ENCODE assay signal across 7 mouse cellular contexts in the genomic region with DNA sequence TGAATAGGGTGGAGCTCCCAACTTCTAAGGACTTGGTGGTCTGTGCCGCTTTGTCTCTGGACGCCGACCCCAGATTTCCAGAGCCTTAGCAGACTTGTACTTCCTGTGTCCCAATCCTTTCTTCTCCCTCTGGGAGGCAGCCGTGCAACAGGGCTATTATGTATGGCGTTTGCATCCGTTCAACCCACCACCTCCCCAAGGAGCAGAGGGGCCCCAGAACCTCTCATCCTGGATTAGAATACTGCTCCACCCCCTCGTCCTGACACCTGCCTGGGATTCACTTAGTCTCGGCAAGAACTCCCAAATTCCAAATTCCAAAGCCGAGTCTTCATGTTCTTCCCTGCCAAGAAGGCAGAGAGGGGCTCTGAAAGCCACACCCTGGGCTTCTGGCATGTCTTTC. TPM values are rescaled to one million over a fixed set of nuclear protein-coding genes. Genes with fewer than 3 reads are reported as not detected.
DNase-seq lines count a peak whose midpoint lies in the region; ATAC-seq and TF ChIP-seq lines count a peak whose summit lies in the region.

No protein-coding gene starts in this region.

- H3K4me1 ChIP-seq in lung, adult 2 months (ENCODE audit: control insufficient read depth, insufficient read depth, low read length) = no peaks in the 10 kb centered on the region
- H3K4me1 ChIP-seq in forebrain, embryonic 11.5 days (replicated peaks; ENCODE audit: control insufficient read depth, insufficient read depth, low read length) = no peaks in the 10 kb centered on the region
- H3K4me1 ChIP-seq in hindbrain, embryonic 11.5 days (replicated peaks; ENCODE audit: control insufficient read depth, insufficient read depth, low read length) = 0 out of 2 replicates have a peak, but pooled peaks cover 4% of the 10 kb centered on the region
- H3K4me1 ChIP-seq in neural tube, embryonic 12.5 days = peaks cover 5% of the 10 kb centered on the region; the same call in 1 of the 2 replicates

- H3K27ac ChIP-seq in forebrain, embryonic 11.5 days (ENCODE audit: low read depth, low read length) = no peak overlapping the region
- H3K27ac ChIP-seq in hindbrain, embryonic 11.5 days (ENCODE audit: low read depth, low read length) = no peak overlapping the region
- no peak overlapping the region for H3K27ac ChIP-seq in neural tube, embryonic 12.5 days

- peak overlapping the region; percentile 31; the same call in 1 of the 2 replicates for H3K4me2 ChIP-seq in forebrain, embryonic 11.5 days (ENCODE audit: low read depth, low read length, severe bottlenecking)
- H3K4me2 ChIP-seq in hindbrain, embryonic 11.5 days (replicated peaks; ENCODE audit: low read depth, low read length) = peak overlapping the region; percentile 21; the same call in 1 of the 2 replicates
- peak overlapping the region; percentile 35; the same call in 1 of the 2 replicates for H3K4me2 ChIP-seq in neural tube, embryonic 12.5 days (replicated peaks)

- H3K27me3 ChIP-seq in forebrain, embryonic 11.5 days (ENCODE audit: control insufficient read depth, insufficient read depth, low read length) = no peaks in the 10 kb centered on the region
- no peaks in the 10 kb centered on the region for H3K27me3 ChIP-seq in hindbrain, embryonic 11.5 days (ENCODE audit: control insufficient read depth, insufficient read depth, low read length)
- no peaks in the 10 kb centered on the region for H3K27me3 ChIP-seq in neural tube, embryonic 12.5 days (replicated peaks)

- WGBS in lung, adult 2 months = 20% methylated on average over 9 of the region's 9 CpGs
- 9% methylated on average over 9 of the region's 9 CpGs for whole genome bisulfite sequencing in forebrain, embryonic 11.5 days
- 11% methylated on average over 9 of the region's 9 CpGs for WGBS in hindbrain, embryonic 11.5 days
- 19% methylated on average over 9 of the region's 9 CpGs for WGBS in neural tube, embryonic 12.5 days

- no peak for TF ChIP-seq CTCF in lung, adult 2 months (IDR thresholded peaks at IDR 0.05; ENCODE audit: insufficient read depth, low read length)

- H3K36me3 ChIP-seq in forebrain, embryonic 11.5 days (ENCODE audit: control insufficient read depth, insufficient read depth, low read length) = no peaks in the 10 kb centered on the region
- no peaks in the 10 kb centered on the region for H3K36me3 ChIP-seq in hindbrain, embryonic 11.5 days (ENCODE audit: control insufficient read depth, insufficient read depth, low read length)
- no peaks in the 10 kb centered on the region for H3K36me3 ChIP-seq in neural tube, embryonic 12.5 days

- no peak overlapping the region for H3K9ac ChIP-seq in forebrain, embryonic 11.5 days (ENCODE audit: low read length)
- no peak overlapping the region for H3K9ac ChIP-seq in hindbrain, embryonic 11.5 days (ENCODE audit: low read depth, low read length)
- no peak overlapping the region for H3K9ac ChIP-seq in neural tube, embryonic 12.5 days

- DNase-seq in lung, adult 2 months = peak; percentile 5
- DNase-seq in lung, postnatal 25 days (ENCODE audit: low spot score) = no peak
- DNase-seq in forebrain, embryonic 11.5 days (ENCODE audit: low spot score) = no peak
- DNase-seq in hindbrain, embryonic 11.5 days (ENCODE audit: low spot score) = peak; percentile 41
- DNase-seq in layer of hippocampus, postnatal 25 days (ENCODE audit: extremely low spot score in 1 of 2, low spot score in 1 of 2) = no peak
- DNase-seq in left cerebral cortex, adult 9 months (ENCODE audit: low spot score in 2 of 2) = no peak

- no peak for TF ChIP-seq POLR2A in lung, adult 2 months (IDR thresholded peaks at IDR 0.05; ENCODE audit: borderline replicate concordance, extremely low read depth, low read depth, low read length)

- no peak overlapping the region for H3K4me3 ChIP-seq in lung, adult 2 months (replicated peaks; ENCODE audit: extremely low read depth, low read depth, low read length)
- peak overlapping the region; percentile 5; the same call in 1 of the 2 replicates for H3K4me3 ChIP-seq in forebrain, embryonic 11.5 days (ENCODE audit: low read depth, low read length)
- no peak overlapping the region for H3K4me3 ChIP-seq in hindbrain, embryonic 11.5 days (ENCODE audit: low read depth, low read length)
- no peak overlapping the region for H3K4me3 ChIP-seq in neural tube, embryonic 12.5 days

- H3K9me3 ChIP-seq in forebrain, embryonic 11.5 days (ENCODE audit: control insufficient read depth, low read length) = no peaks in the 10 kb centered on the region
- no peaks in the 10 kb centered on the region for H3K9me3 ChIP-seq in hindbrain, embryonic 11.5 days (ENCODE audit: control insufficient read depth, low read length)
- H3K9me3 ChIP-seq in neural tube, embryonic 12.5 days = no peaks in the 10 kb centered on the region

- ATAC-seq in forebrain, embryonic 11.5 days (replicated peaks; ENCODE audit: low FRiP score) = peak; percentile 54
- ATAC-seq in hindbrain, embryonic 11.5 days (ENCODE audit: low FRiP score) = peak; percentile 43; the same call in 1 of the 2 replicates
- no peak for ATAC-seq in neural tube, embryonic 12.5 days (ENCODE audit: low FRiP score, low read depth)

RNA-seq across cellular contexts. Expression of a gene that starts 40.8 kb away (rescaled TPM):
- polyA plus RNA-seq in lung, adult 2 months (2012; rRNA removed) = 0.08 and 0.34 TPM in 2 replicates
- not detected in 2 replicates for polyA plus RNA-seq in forebrain, embryonic 11.5 days (2014; fragmentation: Nextera tagmentation; extraction: Ambion mirVana)
- not detected in 2 replicates for polyA plus RNA-seq in hindbrain, embryonic 11.5 days (2014; fragmentation: Nextera tagmentation; extraction: Ambion mirVana)
- not detected in 2 replicates for polyA plus RNA-seq in neural tube, embryonic 12.5 days (2016; fragmentation: Nextera tagmentation; extraction: Ambion mirVana)
- total RNA-seq in layer of hippocampus, postnatal 25 days (2021) = not detected

Comparison
In these comparisons a context has a peak if more than half of its experiments do, and no peak if none do; other contexts are left out.
1. DNase-seq: peak in lung, adult 2 months (single experiment) and hindbrain, embryonic 11.5 days (single experiment); none in lung, postnatal 25 days (single experiment), forebrain, embryonic 11.5 days (single experiment), layer of hippocampus, postnatal 25 days (0 of 2) and left cerebral cortex, adult 9 months (0 of 2).
2. Peak in every context shown above with its lines, with median percentiles within 50 percentile points of each other: H3K4me2 ChIP-seq.